8 mouse cellular contexts compared by ENCODE assay signal in the genomic region with DNA sequence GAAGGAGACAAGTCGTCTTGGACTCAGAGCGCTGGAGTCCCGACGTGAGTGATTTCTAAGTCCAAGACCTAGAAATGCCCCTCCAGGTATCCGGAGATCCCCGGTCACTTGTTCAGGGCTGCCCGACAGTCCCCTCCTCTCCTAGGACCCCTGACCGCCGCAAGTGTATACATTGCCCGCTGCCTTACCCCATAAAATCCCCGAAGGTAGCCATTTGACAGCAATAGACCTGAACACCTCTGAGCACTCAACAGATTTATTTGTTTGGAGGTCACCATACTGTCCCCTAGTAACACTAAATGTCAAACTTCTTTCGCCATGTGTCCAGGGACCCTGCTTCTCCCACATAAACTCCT. TPM values are rescaled to one million over a fixed set of nuclear protein-coding genes. Genes with fewer than 3 reads are reported as not detected.
DNase-seq lines count a peak whose midpoint lies in the region; ATAC-seq and TF ChIP-seq lines count a peak whose summit lies in the region.

No protein-coding gene starts in this region.

- peaks cover 6% of the 10 kb centered on the region; the same call in 1 of the 2 replicates for H3K4me1 ChIP-seq in megakaryocyte, embryonic 14.5 days
- no peaks in the 10 kb centered on the region for H3K4me1 ChIP-seq in liver, embryonic 11.5 days (replicated peaks; ENCODE audit: control insufficient read depth, insufficient read depth, low read length)
- no peaks in the 10 kb centered on the region for H3K4me1 ChIP-seq in stomach, postnatal 0 days (replicated peaks; ENCODE audit: control insufficient read depth, insufficient read depth)

- peaks cover 17% of the 10 kb centered on the region for H3K27me3 ChIP-seq in megakaryocyte, embryonic 14.5 days (replicated peaks)
- H3K27me3 ChIP-seq in liver, embryonic 11.5 days (replicated peaks; ENCODE audit: control insufficient read depth, insufficient read depth, low read length): no peaks in the 10 kb centered on the region
- H3K27me3 ChIP-seq in stomach, postnatal 0 days (ENCODE audit: control insufficient read depth, insufficient read depth, low read length): no peaks in the 10 kb centered on the region

- ATAC-seq in cerebellum, adult (ENCODE audit: insufficient number of reproducible peaks, low FRiP score, low TSS enrichment): peak; percentile 40; the same call in 1 of the 2 replicates
- ATAC-seq in megakaryocyte, adult 5-6 weeks (ENCODE audit: poor library complexity, severe bottlenecking): no peak
- ATAC-seq in liver, embryonic 11.5 days (replicated peaks; ENCODE audit: low FRiP score): no peak
- ATAC-seq in stomach, postnatal 0 days (ENCODE audit: low FRiP score, low TSS enrichment): peak; percentile 11; the same call in 1 of the 2 replicates

- H3K4me2 ChIP-seq in liver, embryonic 11.5 days: peak overlapping the region; percentile 61
- H3K4me2 ChIP-seq in stomach, postnatal 0 days (replicated peaks; ENCODE audit: low read depth): peak overlapping the region; percentile 48

- no peak for DNase-seq in cerebellum, adult 11-12 months
- no peak for DNase-seq in liver, embryonic 11.5 days (ENCODE audit: low spot score)
- DNase-seq in stomach, postnatal 0 days (ENCODE audit: low spot score): no peak
- DNase-seq in right cerebral cortex, postnatal 4 days: no peak
- DNase-seq in right cerebral cortex, postnatal 10 days (ENCODE audit: low spot score in 2 of 2): no peak

- TF ChIP-seq CTCF in stomach, postnatal 0 days (IDR thresholded peaks at IDR 0.05; ENCODE audit: low read depth): no peak

- no peak overlapping the region for H3K9ac ChIP-seq in liver, embryonic 11.5 days (ENCODE audit: low read depth, low read length)
- no peak overlapping the region for H3K9ac ChIP-seq in stomach, postnatal 0 days (ENCODE audit: low read length)

- H3K36me3 ChIP-seq in megakaryocyte, embryonic 14.5 days (replicated peaks; ENCODE audit: low read length): no peaks in the 10 kb centered on the region
- no peaks in the 10 kb centered on the region for H3K36me3 ChIP-seq in liver, embryonic 11.5 days (ENCODE audit: control insufficient read depth, insufficient read depth, low read length)
- no peaks in the 10 kb centered on the region for H3K36me3 ChIP-seq in stomach, postnatal 0 days (ENCODE audit: control insufficient read depth, insufficient read depth, low read length)

- no peaks in the 10 kb centered on the region for H3K9me3 ChIP-seq in megakaryocyte, embryonic 14.5 days
- H3K9me3 ChIP-seq in liver, embryonic 11.5 days (ENCODE audit: control insufficient read depth, low read length): no peaks in the 10 kb centered on the region
- H3K9me3 ChIP-seq in stomach, postnatal 0 days (ENCODE audit: control insufficient read depth, low read length): no peaks in the 10 kb centered on the region

- 30% methylated on average over 12 of the region's 12 CpGs for WGBS in liver, embryonic 11.5 days
- WGBS in stomach, postnatal 0 days: 23% methylated on average over 12 of the region's 12 CpGs

- no peak overlapping the region for H3K27ac ChIP-seq in liver, embryonic 11.5 days (ENCODE audit: low read depth, low read length)
- H3K27ac ChIP-seq in stomach, postnatal 0 days (replicated peaks): no peak overlapping the region

- TF ChIP-seq EP300 in stomach, postnatal 0 days (optimal IDR thresholded peaks at IDR 0.05): no peak

- peak overlapping the region; percentile 89 for H3K4me3 ChIP-seq in megakaryocyte, embryonic 14.5 days (replicated peaks)
- H3K4me3 ChIP-seq in liver, embryonic 11.5 days (ENCODE audit: low read depth, low read length): peak overlapping the region; percentile 29
- H3K4me3 ChIP-seq in stomach, postnatal 0 days (ENCODE audit: low read depth, low read length): peak overlapping the region; percentile 19; the same call in 1 of the 2 replicates

RNA-seq across cellular contexts. Expression of a gene that starts 1.0 kb away (rescaled TPM):
- not detected in 2 replicates for polyA plus RNA-seq in megakaryocyte, embryonic 14.5 days (2012; ENCODE audit: insufficient read depth, low replicate concordance)
- total RNA-seq in megakaryocyte, adult 5-6 weeks (2015): not detected in 2 replicates
- 0.18 TPM in 1 of 2 replicates, not detected in the other for total RNA-seq in megakaryocyte, adult 5-6 weeks (2017)
- 0.06 TPM in 1 of 2 replicates, not detected in the other for polyA plus RNA-seq in liver, embryonic 11.5 days (2014; fragmentation: Nextera tagmentation; extraction: Ambion mirVana)
- 0.95 and 1.3 TPM in 2 replicates for polyA plus RNA-seq in stomach, postnatal 0 days (2015; fragmentation: Nextera tagmentation; extraction: Ambion mirVana)

RNA-seq across cellular contexts. Expression of a gene that starts 8.8 kb away (rescaled TPM):
- polyA plus RNA-seq in megakaryocyte, embryonic 14.5 days (2012; ENCODE audit: insufficient read depth, low replicate concordance): 18.5 and 29.3 TPM in 2 replicates
- 987 and 1,037 TPM in 2 replicates for total RNA-seq in megakaryocyte, adult 5-6 weeks (2015)
- 267 and 300 TPM in 2 replicates for total RNA-seq in megakaryocyte, adult 5-6 weeks (2017)
- 78.2 and 79.5 TPM in 2 replicates for polyA plus RNA-seq in liver, embryonic 11.5 days (2014; fragmentation: Nextera tagmentation; extraction: Ambion mirVana)
- 262 and 271 TPM in 2 replicates for polyA plus RNA-seq in stomach, postnatal 0 days (2015; fragmentation: Nextera tagmentation; extraction: Ambion mirVana)

RNA-seq across cellular contexts. Expression of a gene that starts 16.9 kb away (rescaled TPM):
- 2.4 TPM in 1 of 2 replicates, not detected in the other for polyA plus RNA-seq in megakaryocyte, embryonic 14.5 days (2012; ENCODE audit: insufficient read depth, low replicate concordance)
- total RNA-seq in megakaryocyte, adult 5-6 weeks (2015): 24.8 and 25.7 TPM in 2 replicates
- total RNA-seq in megakaryocyte, adult 5-6 weeks (2017): 24.2 and 25.7 TPM in 2 replicates
- 30.0 and 33.4 TPM in 2 replicates for polyA plus RNA-seq in liver, embryonic 11.5 days (2014; fragmentation: Nextera tagmentation; extraction: Ambion mirVana)
- polyA plus RNA-seq in stomach, postnatal 0 days (2015; fragmentation: Nextera tagmentation; extraction: Ambion mirVana): 18.0 and 18.5 TPM in 2 replicates

RNA-seq across cellular contexts. Expression of a gene that starts 23.0 kb away (rescaled TPM):
- polyA plus RNA-seq in megakaryocyte, embryonic 14.5 days (2012; ENCODE audit: insufficient read depth, low replicate concordance): 3.0 and 5.9 TPM in 2 replicates
- 7.0 and 8.7 TPM in 2 replicates for total RNA-seq in megakaryocyte, adult 5-6 weeks (2015)
- total RNA-seq in megakaryocyte, adult 5-6 weeks (2017): 7.9 and 9.3 TPM in 2 replicates
- 2.7 and 4.0 TPM in 2 replicates for polyA plus RNA-seq in liver, embryonic 11.5 days (2014; fragmentation: Nextera tagmentation; extraction: Ambion mirVana)
- polyA plus RNA-seq in stomach, postnatal 0 days (2015; fragmentation: Nextera tagmentation; extraction: Ambion mirVana): 8.5 and 9.7 TPM in 2 replicates

RNA-seq across cellular contexts. Expression of a gene that starts 34.1 kb away (rescaled TPM):
- 8.7 and 24.6 TPM in 2 replicates for polyA plus RNA-seq in megakaryocyte, embryonic 14.5 days (2012; ENCODE audit: insufficient read depth, low replicate concordance)
- total RNA-seq in megakaryocyte, adult 5-6 weeks (2015): 25.6 and 38.7 TPM in 2 replicates
- total RNA-seq in megakaryocyte, adult 5-6 weeks (2017): 13.4 and 18.9 TPM in 2 replicates
- polyA plus RNA-seq in liver, embryonic 11.5 days (2014; fragmentation: Nextera tagmentation; extraction: Ambion mirVana): 13.7 and 15.2 TPM in 2 replicates
- 30.3 and 33.6 TPM in 2 replicates for polyA plus RNA-seq in stomach, postnatal 0 days (2015; fragmentation: Nextera tagmentation; extraction: Ambion mirVana)

Comparison
In these comparisons a context has a peak if more than half of its experiments do, and no peak if none do; other contexts are left out.
1. ATAC-seq: peak in cerebellum, adult (single experiment) and stomach, postnatal 0 days (single experiment); none in megakaryocyte, adult 5-6 weeks (single experiment) and liver, embryonic 11.5 days (single experiment).
2. H3K4me3 ChIP-seq: peak in every context shown above with its lines; median percentile 89 in megakaryocyte, embryonic 14.5 days; 29 in liver, embryonic 11.5 days; 19 in stomach, postnatal 0 days.